Mouse (Mus musculus) erythroblast, embryonic 14.5 days (primary cell): Measurements from ENCODE around the gene Csnk2b.

Experiments used
- GATA1 ChIP-seq: IDR thresholded peaks from 2 replicates; pipeline ENCODE4 v1.6.1; 2012; ENCODE audit warnings: low read length, inconsistent platforms, mixed read lengths
- TAL1 ChIP-seq: IDR thresholded peaks from 3 replicates; pipeline ENCODE4 v1.6.1; 2012; ENCODE audit warnings: low read length, inconsistent platforms, mixed read lengths

GRCm38 (mm10) chr17:35076507-35077176, 45.2 kb downstream of the Csnk2b start, which contains the start of gene Ly6g6e:
- TF ChIP-seq GATA1 (no peak), TAL1 (no peak)
